19 mouse cellular contexts compared by ENCODE assay signal in the genomic region with DNA sequence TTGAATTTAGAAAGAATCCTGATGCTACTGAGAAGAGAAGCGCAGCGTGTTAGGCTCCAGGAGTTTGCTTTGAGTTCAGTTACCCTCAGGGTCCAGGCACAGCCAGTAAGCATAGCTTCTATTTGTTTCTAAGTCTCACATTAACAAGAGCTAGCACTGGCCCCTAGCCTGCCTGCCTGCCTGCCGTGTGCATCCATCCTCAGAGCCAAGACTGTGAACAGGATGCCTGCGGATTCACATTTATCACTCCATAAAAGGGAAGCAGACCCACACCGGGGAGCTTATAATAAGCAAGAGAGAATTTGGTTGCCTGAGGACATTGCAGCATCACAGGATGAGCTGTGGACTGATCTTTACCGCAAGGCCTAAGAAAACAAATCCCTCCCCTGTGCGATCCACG. TPM values are rescaled to one million over a fixed set of nuclear protein-coding genes. Genes with fewer than 3 reads are reported as not detected.
A peak's percentile ranks its signal among the peaks of the same experiment; 100 is the strongest.
DNase-seq lines count a peak whose midpoint lies in the region; ATAC-seq lines count a peak whose summit lies in the region.
"Had no signal": no experiment of that assay in that cellular context is flagged by ENCODE, and none has a peak within 500 bp of the region (broad histone marks: within the 10 kb centered on the region; RNA-seq: fewer than 3 reads in every experiment).

No protein-coding gene starts in this region.

- H3K9me3 ChIP-seq in neural tube, embryonic 14.5 days (ENCODE audit: control insufficient read depth, low read length), result no peaks in the 10 kb centered on the region
- no peaks in the 10 kb centered on the region for H3K9me3 ChIP-seq in neural tube, embryonic 15.5 days (replicated peaks)
- H3K9me3 ChIP-seq in midbrain, embryonic 12.5 days, result no peaks in the 10 kb centered on the region

- no peaks in the 10 kb centered on the region for H3K4me1 ChIP-seq in neural tube, embryonic 14.5 days (ENCODE audit: control insufficient read depth, insufficient read depth, low read length)
- peaks cover 3% of the 10 kb centered on the region; the same call in 1 of the 2 replicates for H3K4me1 ChIP-seq in neural tube, embryonic 15.5 days
- H3K4me1 ChIP-seq in midbrain, embryonic 12.5 days, result peaks cover 10% of the 10 kb centered on the region; the same call in 1 of the 2 replicates
- H3K4me1 ChIP-seq: megakaryocyte, embryonic 14.5 days had no signal

- WGBS in neural tube, embryonic 14.5 days, result 54% methylated on average over 8 of the region's 8 CpGs
- 57% methylated on average over 8 of the region's 8 CpGs for WGBS in neural tube, embryonic 15.5 days
- 61% methylated on average over 8 of the region's 8 CpGs for WGBS in midbrain, embryonic 12.5 days

- DNase-seq in frontal cortex, adult 2 months (ENCODE audit: extremely low spot score in 1 of 2, low spot score in 1 of 2), result no peak
- DNase-seq in left cerebral cortex, adult 11 months (ENCODE audit: low spot score), result no peak
- no peak for DNase-seq in right cerebral cortex, postnatal 36 days (ENCODE audit: low spot score in 2 of 2)
- DNase-seq: cerebellum, adult 11 months; forebrain, postnatal 0 days; gastrocnemius, postnatal 25 days; heart, postnatal 10 days; kidney, adult 2 months; kidney, postnatal 36 days; lung, postnatal 14 days; right cerebral cortex, postnatal 4 days; thymus, postnatal 25 days had no signal

- no peak overlapping the region for H3K9ac ChIP-seq in neural tube, embryonic 14.5 days (replicated peaks; ENCODE audit: low read depth, low read length)
- H3K9ac ChIP-seq in neural tube, embryonic 15.5 days (replicated peaks), result no peak overlapping the region
- H3K9ac ChIP-seq in midbrain, embryonic 12.5 days (replicated peaks), result no peak overlapping the region
- H3K9ac ChIP-seq: forebrain, postnatal 0 days had no signal

- no peak overlapping the region for H3K4me2 ChIP-seq in neural tube, embryonic 14.5 days (ENCODE audit: low read depth, low read length)
- no peak overlapping the region for H3K4me2 ChIP-seq in neural tube, embryonic 15.5 days
- H3K4me2 ChIP-seq in midbrain, embryonic 12.5 days (replicated peaks), result no peak overlapping the region

- H3K36me3 ChIP-seq in neural tube, embryonic 14.5 days (ENCODE audit: control insufficient read depth, insufficient read depth, low read length), result no peaks in the 10 kb centered on the region
- no peaks in the 10 kb centered on the region for H3K36me3 ChIP-seq in neural tube, embryonic 15.5 days
- H3K36me3 ChIP-seq in midbrain, embryonic 12.5 days, result no peaks in the 10 kb centered on the region
- H3K36me3 ChIP-seq: G1E had no signal

- no peak overlapping the region for H3K4me3 ChIP-seq in neural tube, embryonic 14.5 days (ENCODE audit: low read depth, low read length)
- no peak overlapping the region for H3K4me3 ChIP-seq in neural tube, embryonic 15.5 days (replicated peaks)
- no peak overlapping the region for H3K4me3 ChIP-seq in midbrain, embryonic 12.5 days
- H3K4me3 ChIP-seq: megakaryocyte, embryonic 14.5 days had no signal

- H3K27ac ChIP-seq in neural tube, embryonic 14.5 days (ENCODE audit: low read depth, low read length), result no peak overlapping the region
- H3K27ac ChIP-seq in neural tube, embryonic 15.5 days (replicated peaks), result no peak overlapping the region
- H3K27ac ChIP-seq in midbrain, embryonic 12.5 days (replicated peaks), result no peak overlapping the region

- peak; percentile 29; the same call in 1 of the 2 replicates for ATAC-seq in frontal cortex, adult (ENCODE audit: low TSS enrichment)
- ATAC-seq in neural tube, embryonic 14.5 days (ENCODE audit: low read depth), result peak; percentile 31; the same call in 1 of the 2 replicates
- ATAC-seq in neural tube, embryonic 15.5 days (ENCODE audit: low FRiP score), result no peak
- peak; percentile 31; the same call in 1 of the 2 replicates for ATAC-seq in midbrain, embryonic 12.5 days (ENCODE audit: low FRiP score, low read depth)
- ATAC-seq: CD4-positive, CD25-positive, alpha-beta regulatory T cell, adult 4 months; forebrain, postnatal 0 days had no signal

- H3K27me3 ChIP-seq in neural tube, embryonic 14.5 days (ENCODE audit: control insufficient read depth, insufficient read depth, low read length), result no peaks in the 10 kb centered on the region
- no peaks in the 10 kb centered on the region for H3K27me3 ChIP-seq in neural tube, embryonic 15.5 days (replicated peaks)
- H3K27me3 ChIP-seq in midbrain, embryonic 12.5 days, result no peaks in the 10 kb centered on the region
- H3K27me3 ChIP-seq: megakaryocyte, embryonic 14.5 days had no signal

RNA-seq across cellular contexts. Expression of gene Grb14, which starts 53.8 kb away (rescaled TPM):
- 26.5 and 33.3 TPM in 2 replicates for polyA plus RNA-seq in frontal cortex, adult 2 months (2012; rRNA removed)
- polyA plus RNA-seq in neural tube, embryonic 14.5 days (2014; fragmentation: Nextera tagmentation; extraction: Ambion mirVana), result 23.2 and 27.2 TPM in 2 replicates
- 23.2 and 24.8 TPM in 2 replicates for polyA plus RNA-seq in neural tube, embryonic 15.5 days (2015; fragmentation: Nextera tagmentation; extraction: Ambion mirVana)
- 7.9 and 8.0 TPM in 2 replicates for polyA plus RNA-seq in midbrain, embryonic 12.5 days (2016; fragmentation: Nextera tagmentation; extraction: Ambion mirVana)
- polyA plus RNA-seq: CD4-positive, CD25-positive, alpha-beta regulatory T cell, adult 4 months; G1E had no signal
